Mouse (Mus musculus): ENCODE data around the gene Jazf1. TPM values are rescaled to one million over a fixed set of nuclear protein-coding genes. Genes with fewer than 3 reads are reported as not detected.
A peak's percentile ranks its signal among the peaks of the same experiment; 100 is the strongest.

Jazf1 gene
- total and polyA plus RNA-seq, 3 experiments: 0.42 to 1.7 (median 0.75) TPM

GRCm38 (mm10) chr6:52954861-52955260 is 113.6 kb downstream of the Jazf1 start:
- peaks cover 6 to 22% of the 10 kb centered on the region in 2 experiments for H3K4me1 ChIP-seq (ENCODE audit: control insufficient read depth in 1 of 2, insufficient read depth in 2 of 2)
- H3K4me3 ChIP-seq (replicated peaks in 1 of 3; ENCODE audit: low read depth in 2 of 3, low read length in 2 of 3, poor library complexity in 1 of 3): no peak overlapping the region
- in situ Hi-C loops (cut with MboI; ENCODE audit: low pct_ligation_motif_present, low pct_unique_long_range_greater_than_20kb, low sequenced_read_pairs) (no loop called here), dilution Hi-C loops (cut with MboI; ENCODE audit: extremely low pct_ligation_motif_present, extremely low pct_unique_long_range_greater_than_20kb, low sequenced_read_pairs) (no loop called here)
- H3K9me3 ChIP-seq (replicated peaks; ENCODE audit: low read length): no peaks in the 10 kb centered on the region
- DNase-seq (ENCODE audit: extremely low read depth): no peak
- H3K9ac ChIP-seq (ENCODE audit: insufficient read depth, low read depth): no peak overlapping the region
- no peaks in the 10 kb centered on the region for H3K79me2 ChIP-seq (replicated peaks; ENCODE audit: control insufficient read depth, extremely low read depth, insufficient read depth, poor library complexity, severe bottlenecking)
- H3K4me2 ChIP-seq (ENCODE audit: insufficient read depth, low read depth, poor library complexity, severe bottlenecking): no peak overlapping the region
- no peak overlapping the region for H3K27ac ChIP-seq (ENCODE audit: insufficient read depth, low read depth)
- H3K27me3 ChIP-seq (replicated peaks): no peaks in the 10 kb centered on the region
- no peaks in the 10 kb centered on the region for H3K36me3 ChIP-seq (replicated peaks in 1 of 2; ENCODE audit: control insufficient read depth in 1 of 2, insufficient read depth in 1 of 2, low read length in 1 of 2)
- TF ChIP-seq POLR2A (IDR thresholded peaks at IDR 0.05; ENCODE audit: low read depth, low read length): no peak
- TF ChIP-seq CHD2 (IDR thresholded peaks at IDR 0.05; ENCODE audit: low read length): no peak
- TF ChIP-seq NRF1 (IDR thresholded peaks at IDR 0.05; ENCODE audit: low read depth, low read length): no peak

- in situ Hi-C loops (cut with MboI; ENCODE audit: low pct_ligation_motif_present, low pct_unique_long_range_greater_than_20kb, low sequenced_read_pairs): no loop called here
- Histone ChIP-seq H3K27me3 (replicated peaks) (no peaks in the 10 kb centered on the region), H3K4me1 (ENCODE audit: control insufficient read depth in 1 of 2, insufficient read depth in 2 of 2) (peaks cover 6 to 22% of the 10 kb centered on the region in 2 experiments), H3K27ac (ENCODE audit: insufficient read depth, low read depth) (no peak overlapping the region), H3K9ac (ENCODE audit: insufficient read depth, low read depth) (no peak overlapping the region), H3K4me3 (replicated peaks in 1 of 3; ENCODE audit: low read depth in 2 of 3, low read length in 2 of 3, poor library complexity in 1 of 3) (no peak overlapping the region), H3K4me2 (ENCODE audit: insufficient read depth, low read depth, poor library complexity, severe bottlenecking) (no peak overlapping the region), H3K36me3 (replicated peaks in 1 of 2; ENCODE audit: control insufficient read depth in 1 of 2, insufficient read depth in 1 of 2, low read length in 1 of 2) (no peaks in the 10 kb centered on the region), H3K79me2 (replicated peaks; ENCODE audit: control insufficient read depth, extremely low read depth, insufficient read depth, poor library complexity, severe bottlenecking) (no peaks in the 10 kb centered on the region), H3K9me3 (replicated peaks; ENCODE audit: low read length) (no peaks in the 10 kb centered on the region)
- DNase-seq (ENCODE audit: extremely low read depth): no peak
- TF ChIP-seq NELFE (IDR thresholded peaks at IDR 0.05; ENCODE audit: low read depth, low read length) (no peak), BHLHE40 (IDR thresholded peaks at IDR 0.05; ENCODE audit: low read depth, low read length) (peak; percentile 41), MAFK (IDR thresholded peaks at IDR 0.05; ENCODE audit: insufficient replicate concordance, low read length) (peak; percentile 11; the same call in 1 of the 2 replicates)
- dilution Hi-C loops (cut with MboI; ENCODE audit: extremely low pct_ligation_motif_present, extremely low pct_unique_long_range_greater_than_20kb, low sequenced_read_pairs): no loop called here
These were observed 114.0 kb downstream of the Jazf1 start for GRCm38 (mm10) chr6:52954441-52954840.

- Histone ChIP-seq H3K9me3 (replicated peaks; ENCODE audit: low read length) (no peaks in the 10 kb centered on the region), H3K36me3 (replicated peaks in 1 of 2; ENCODE audit: control insufficient read depth in 1 of 2, insufficient read depth in 1 of 2, low read length in 1 of 2) (no peaks in the 10 kb centered on the region), H3K4me3 (replicated peaks in 1 of 3; ENCODE audit: low read depth in 2 of 3, low read length in 2 of 3, poor library complexity in 1 of 3) (no peak overlapping the region), H3K4me2 (ENCODE audit: insufficient read depth, low read depth, poor library complexity, severe bottlenecking) (no peak overlapping the region), H3K9ac (ENCODE audit: insufficient read depth, low read depth) (no peak overlapping the region), H3K27ac (ENCODE audit: insufficient read depth, low read depth) (no peak overlapping the region), H3K79me2 (replicated peaks; ENCODE audit: control insufficient read depth, extremely low read depth, insufficient read depth, poor library complexity, severe bottlenecking) (no peaks in the 10 kb centered on the region), H3K27me3 (replicated peaks) (no peaks in the 10 kb centered on the region), H3K4me1 (ENCODE audit: control insufficient read depth in 1 of 2, insufficient read depth in 2 of 2) (peaks cover 6 to 22% of the 10 kb centered on the region in 2 experiments)
- in situ Hi-C loops (cut with MboI; ENCODE audit: low pct_ligation_motif_present, low pct_unique_long_range_greater_than_20kb, low sequenced_read_pairs): no loop called here
- dilution Hi-C loops (cut with MboI; ENCODE audit: extremely low pct_ligation_motif_present, extremely low pct_unique_long_range_greater_than_20kb, low sequenced_read_pairs): no loop called here
- TF ChIP-seq HCFC1 (IDR thresholded peaks at IDR 0.05; ENCODE audit: low read depth, low read length) (no peak), SMC3 (IDR thresholded peaks at IDR 0.05; ENCODE audit: low read depth, low read length) (no peak), IRF4 (IDR thresholded peaks at IDR 0.05; ENCODE audit: low read depth, low read length) (no peak), NELFE (IDR thresholded peaks at IDR 0.05; ENCODE audit: low read depth, low read length) (no peak), E2F4 (IDR thresholded peaks at IDR 0.05; ENCODE audit: insufficient replicate concordance, low read depth, low read length) (no peak), SIN3A (IDR thresholded peaks at IDR 0.05; ENCODE audit: low read length) (no peak), POLR2AphosphoS2 (IDR thresholded peaks at IDR 0.05; ENCODE audit: low read depth, low read length) (no peak), MXI1 (IDR thresholded peaks at IDR 0.05; ENCODE audit: low read depth, low read length) (no peak), MEF2A (IDR thresholded peaks at IDR 0.05; ENCODE audit: borderline replicate concordance, low read depth, low read length) (no peak), JUN (IDR thresholded peaks at IDR 0.05; ENCODE audit: insufficient read depth, low read depth, low read length) (no peak), POLR2A (IDR thresholded peaks at IDR 0.05; ENCODE audit: low read depth, low read length) (no peak), KAT2A (IDR thresholded peaks at IDR 0.05; ENCODE audit: insufficient replicate concordance, low read length) (no peak), RAD21 (IDR thresholded peaks at IDR 0.05; ENCODE audit: low read depth, low read length) (no peak), ZMIZ1 (IDR thresholded peaks at IDR 0.05; ENCODE audit: low read depth, low read length) (no peak)
- DNase-seq (ENCODE audit: extremely low read depth): no peak
These were observed 115.9 kb downstream of the Jazf1 start for GRCm38 (mm10) chr6:52952526-52952900.
